In the genomic region with DNA sequence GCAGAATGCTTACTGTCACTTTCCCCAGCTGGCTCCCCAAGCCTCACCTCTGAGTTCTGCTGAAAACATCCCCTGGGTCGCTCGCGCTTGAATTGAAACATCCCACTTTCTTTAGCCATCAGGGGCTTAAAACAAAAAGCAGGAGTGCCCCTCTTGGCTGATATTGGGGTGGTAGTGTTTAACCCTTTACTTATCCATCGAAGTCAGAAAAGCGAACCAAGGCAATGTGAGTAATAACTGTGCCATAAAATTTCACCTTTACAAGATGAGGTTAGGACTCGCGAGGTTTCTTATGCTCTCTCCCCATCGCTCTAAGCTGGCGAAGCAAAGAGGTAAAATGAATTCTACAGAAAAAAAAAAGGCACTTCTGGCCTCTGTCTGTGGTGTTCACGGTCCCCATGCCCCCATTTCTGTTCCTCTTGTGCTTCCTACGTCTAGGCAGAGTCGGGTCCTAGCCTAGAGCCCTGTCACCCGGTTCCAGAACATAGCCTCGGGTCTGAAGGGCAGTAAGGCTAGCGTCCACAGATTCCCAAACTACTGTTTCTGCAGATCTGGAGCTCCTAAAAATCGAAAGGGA, we compare ENCODE assay signal across 10 mouse cellular contexts. TPM values are rescaled to one million over a fixed set of nuclear protein-coding genes. Genes with fewer than 3 reads are reported as not detected.
A peak's percentile ranks its signal among the peaks of the same experiment; 100 is the strongest.
DNase-seq lines count a peak whose midpoint lies in the region; ATAC-seq and TF ChIP-seq lines count a peak whose summit lies in the region.
"Had no signal": no experiment of that assay in that cellular context is flagged by ENCODE, and none has a peak within 500 bp of the region (broad histone marks: within the 10 kb centered on the region; RNA-seq: fewer than 3 reads in every experiment).

No protein-coding gene starts in this region.

- ATAC-seq in forebrain, embryonic 13.5 days: no peak
- ATAC-seq in forebrain, embryonic 14.5 days: no peak
- ATAC-seq in megakaryocyte, adult 5-6 weeks (ENCODE audit: poor library complexity, severe bottlenecking): no peak
- no peak for ATAC-seq in limb, embryonic 12.5 days (ENCODE audit: insufficient number of reproducible peaks, insufficient read depth, low FRiP score, low TSS enrichment, low read depth)
- no peak for ATAC-seq in stomach, postnatal 0 days (ENCODE audit: low FRiP score, low TSS enrichment)

- peaks cover 20% of the 10 kb centered on the region for H3K4me1 ChIP-seq in forebrain, embryonic 13.5 days
- peaks cover 4% of the 10 kb centered on the region; the same call in 1 of the 2 replicates for H3K4me1 ChIP-seq in forebrain, embryonic 14.5 days (ENCODE audit: control insufficient read depth, insufficient read depth, low read length)
- peaks cover 25% of the 10 kb centered on the region for H3K4me1 ChIP-seq in megakaryocyte, embryonic 14.5 days
- peaks cover 36% of the 10 kb centered on the region for H3K4me1 ChIP-seq in limb, embryonic 12.5 days (replicated peaks)
- H3K4me1 ChIP-seq in stomach, postnatal 0 days (replicated peaks; ENCODE audit: control insufficient read depth, insufficient read depth): peaks cover 8% of the 10 kb centered on the region; the same call in 1 of the 2 replicates

- no peak overlapping the region for H3K27ac ChIP-seq in forebrain, embryonic 13.5 days
- no peak overlapping the region for H3K27ac ChIP-seq in forebrain, embryonic 14.5 days (ENCODE audit: low read depth, low read length)
- H3K27ac ChIP-seq in limb, embryonic 12.5 days: no peak overlapping the region
- H3K27ac ChIP-seq in stomach, postnatal 0 days (replicated peaks): no peak overlapping the region

- peak overlapping the region; percentile 25; the same call in 1 of the 2 replicates for H3K4me2 ChIP-seq in forebrain, embryonic 13.5 days
- no peak overlapping the region for H3K4me2 ChIP-seq in forebrain, embryonic 14.5 days (ENCODE audit: low read length)
- H3K4me2 ChIP-seq in limb, embryonic 12.5 days: peak overlapping the region; percentile 96
- no peak overlapping the region for H3K4me2 ChIP-seq in stomach, postnatal 0 days (replicated peaks; ENCODE audit: low read depth)

- no peak for TF ChIP-seq EP300 in stomach, postnatal 0 days (optimal IDR thresholded peaks at IDR 0.05)

- H3K9ac ChIP-seq in forebrain, embryonic 13.5 days: no peak overlapping the region
- H3K9ac ChIP-seq in forebrain, embryonic 14.5 days (ENCODE audit: low read length): no peak overlapping the region
- H3K9ac ChIP-seq in limb, embryonic 12.5 days (replicated peaks): no peak overlapping the region
- H3K9ac ChIP-seq in stomach, postnatal 0 days (ENCODE audit: low read length): no peak overlapping the region

- TF ChIP-seq CTCF in stomach, postnatal 0 days (IDR thresholded peaks at IDR 0.05; ENCODE audit: low read depth): no peak

- 0 out of 2 replicates have a peak overlapping the region, but pooled peaks have one; percentile 9 for H3K4me3 ChIP-seq in forebrain, embryonic 13.5 days
- H3K4me3 ChIP-seq in forebrain, embryonic 14.5 days (ENCODE audit: low read depth, low read length): no peak overlapping the region
- H3K4me3 ChIP-seq in megakaryocyte, embryonic 14.5 days (replicated peaks): peak overlapping the region; percentile 84
- peak overlapping the region; percentile 31 for H3K4me3 ChIP-seq in limb, embryonic 12.5 days (replicated peaks)
- peak overlapping the region; percentile 27 for H3K4me3 ChIP-seq in stomach, postnatal 0 days (ENCODE audit: low read depth, low read length)

- no peaks in the 10 kb centered on the region for H3K9me3 ChIP-seq in forebrain, embryonic 13.5 days (replicated peaks)
- H3K9me3 ChIP-seq in forebrain, embryonic 14.5 days (replicated peaks; ENCODE audit: control insufficient read depth, low read length): no peaks in the 10 kb centered on the region
- H3K9me3 ChIP-seq in megakaryocyte, embryonic 14.5 days: 0 out of 2 replicates have a peak, but pooled peaks cover 3% of the 10 kb centered on the region
- H3K9me3 ChIP-seq in limb, embryonic 12.5 days: no peaks in the 10 kb centered on the region
- H3K9me3 ChIP-seq in stomach, postnatal 0 days (ENCODE audit: control insufficient read depth, low read length): no peaks in the 10 kb centered on the region

- no peaks in the 10 kb centered on the region for H3K36me3 ChIP-seq in forebrain, embryonic 13.5 days (ENCODE audit: poor library complexity, severe bottlenecking)
- no peaks in the 10 kb centered on the region for H3K36me3 ChIP-seq in forebrain, embryonic 14.5 days (ENCODE audit: control insufficient read depth, insufficient read depth, low read length)
- H3K36me3 ChIP-seq in megakaryocyte, embryonic 14.5 days (replicated peaks; ENCODE audit: low read length): no peaks in the 10 kb centered on the region
- H3K36me3 ChIP-seq in limb, embryonic 12.5 days: no peaks in the 10 kb centered on the region
- no peaks in the 10 kb centered on the region for H3K36me3 ChIP-seq in stomach, postnatal 0 days (ENCODE audit: control insufficient read depth, insufficient read depth, low read length)

- peaks cover 99% of the 10 kb centered on the region for H3K27me3 ChIP-seq in forebrain, embryonic 13.5 days
- peaks cover 77% of the 10 kb centered on the region for H3K27me3 ChIP-seq in forebrain, embryonic 14.5 days (replicated peaks; ENCODE audit: control insufficient read depth, insufficient read depth, low read length)
- H3K27me3 ChIP-seq in megakaryocyte, embryonic 14.5 days (replicated peaks): peaks cover 98% of the 10 kb centered on the region
- peaks cover 100% of the 10 kb centered on the region for H3K27me3 ChIP-seq in limb, embryonic 12.5 days
- H3K27me3 ChIP-seq in stomach, postnatal 0 days (ENCODE audit: control insufficient read depth, insufficient read depth, low read length): peaks cover 15% of the 10 kb centered on the region; the same call in 1 of the 2 replicates

- no peak for DNase-seq in forebrain, embryonic 14.5 days (ENCODE audit: low spot score)
- no peak for DNase-seq in stomach, postnatal 0 days (ENCODE audit: low spot score)
- DNase-seq in gastrocnemius, postnatal 25 days: no peak
- DNase-seq in frontal cortex, postnatal 25 days (ENCODE audit: low spot score in 2 of 2): no peak
- DNase-seq: cerebellum, adult 18-20 months; right cerebral cortex, postnatal 25 days had no signal

- WGBS in forebrain, embryonic 13.5 days: under 1% methylated on average over 16 of the region's 16 CpGs
- WGBS in forebrain, embryonic 14.5 days: 2% methylated on average over 16 of the region's 16 CpGs
- under 1% methylated on average over 16 of the region's 16 CpGs for WGBS in limb, embryonic 12.5 days
- 10% methylated on average over 16 of the region's 16 CpGs for WGBS in stomach, postnatal 0 days

RNA-seq across cellular contexts. Expression of a gene that starts 10.5 kb away (rescaled TPM):
- polyA plus RNA-seq in forebrain, embryonic 13.5 days (2015; fragmentation: Nextera tagmentation; extraction: Ambion mirVana): 0.81 and 2.6 TPM in 2 replicates
- polyA plus RNA-seq in forebrain, embryonic 14.5 days (2014; fragmentation: Nextera tagmentation; extraction: Ambion mirVana): 0.85 and 1.3 TPM in 2 replicates
- 5.4 and 10.2 TPM in 2 replicates for polyA plus RNA-seq in megakaryocyte, embryonic 14.5 days (2012; ENCODE audit: insufficient read depth, low replicate concordance)
- total RNA-seq in megakaryocyte, adult 5-6 weeks (2015): 7.3 and 8.9 TPM in 2 replicates
- 0.65 and 0.66 TPM in 2 replicates for total RNA-seq in megakaryocyte, adult 5-6 weeks (2017)
- polyA plus RNA-seq in limb, embryonic 12.5 days (2016; fragmentation: Nextera tagmentation; extraction: Ambion mirVana): 1.3 and 1.7 TPM in 2 replicates
- polyA plus RNA-seq in stomach, postnatal 0 days (2015; fragmentation: Nextera tagmentation; extraction: Ambion mirVana): 1.5 and 2.3 TPM in 2 replicates
- not detected for total RNA-seq in gastrocnemius, postnatal 25 days (2021)

Comparison
In these comparisons a context has a peak if more than half of its experiments do, and no peak if none do; other contexts are left out.
1. H3K4me2 ChIP-seq: peak in forebrain, embryonic 13.5 days (single experiment) and limb, embryonic 12.5 days (single experiment); none in forebrain, embryonic 14.5 days (single experiment) and stomach, postnatal 0 days (single experiment).